Mouse (Mus musculus): ENCODE data around the gene Nutm1.
"Not testable (repeated sequence)": the region's sequence is repeated elsewhere in the genome, so short reads cannot be mapped to it uniquely, and the experiment has no call there.

Nutm1 gene

DNA sequence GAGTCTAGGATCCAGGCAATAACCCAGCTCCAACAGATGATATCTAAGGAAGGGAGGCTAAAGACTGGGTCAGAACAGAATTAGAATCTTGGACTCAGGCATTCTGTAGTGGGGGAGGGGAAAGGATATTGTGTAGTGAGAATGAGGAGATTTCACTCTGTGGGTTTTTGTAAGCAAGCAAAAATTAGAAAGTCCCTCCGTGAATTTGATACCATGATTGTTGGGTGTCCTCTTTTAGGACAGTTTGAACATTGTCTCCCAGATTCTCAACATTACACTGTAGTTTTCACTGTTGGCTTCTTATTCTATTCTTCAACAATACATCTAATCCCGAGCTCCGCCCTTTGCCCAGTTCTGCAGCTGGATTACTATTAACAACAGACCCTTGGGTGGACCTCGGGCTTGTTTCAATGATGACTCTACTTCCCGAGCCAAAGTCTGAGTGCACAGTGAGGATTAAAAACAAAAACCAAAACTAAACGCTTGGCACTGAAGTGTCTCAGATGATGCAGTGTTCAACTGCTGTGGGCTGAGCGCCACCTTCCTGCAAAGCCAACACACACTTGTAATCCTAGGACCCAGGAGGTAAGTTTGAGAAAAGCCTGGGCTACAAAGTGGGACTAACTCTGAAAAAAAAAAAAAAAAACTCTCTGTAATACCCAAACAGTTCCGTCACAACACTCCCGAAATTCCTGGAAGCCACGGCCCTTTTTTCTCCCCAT, at the start of gene Nutm1:
Gene Nutm1, minus strand, starts transcription at position 51 of the 722 bp plus-strand sequence.
- in situ Hi-C loops (cut with MboI, MseI) = loop anchor here (25.0 kb wide), 2 partner anchors 228 to 1578 kb away; partner anchors contain the start of genes Arhgap11a, Aven, Chrm5 and Scg5

DNA sequence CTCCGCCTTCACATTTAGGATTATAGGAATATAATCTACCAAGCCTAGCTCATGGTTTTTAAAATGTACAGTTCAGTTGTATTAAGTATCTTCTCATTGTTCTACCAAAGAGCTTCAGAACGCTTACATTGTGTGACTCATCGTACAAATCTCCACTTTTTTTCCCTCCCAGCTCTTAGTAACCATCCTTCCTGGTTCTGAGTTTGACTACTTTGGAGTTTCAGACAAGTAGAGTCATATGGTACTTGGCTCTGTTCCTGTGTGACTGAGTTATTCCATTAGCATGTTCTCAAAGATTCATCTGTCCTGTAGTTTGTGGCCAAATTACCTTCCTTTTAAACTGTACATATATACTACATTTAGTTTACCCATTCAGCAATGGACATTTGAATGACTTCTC, 49.6 kb upstream of the Nutm1 start:
- in situ Hi-C loops (cut with MboI, MseI) = no loop called here

DNA sequence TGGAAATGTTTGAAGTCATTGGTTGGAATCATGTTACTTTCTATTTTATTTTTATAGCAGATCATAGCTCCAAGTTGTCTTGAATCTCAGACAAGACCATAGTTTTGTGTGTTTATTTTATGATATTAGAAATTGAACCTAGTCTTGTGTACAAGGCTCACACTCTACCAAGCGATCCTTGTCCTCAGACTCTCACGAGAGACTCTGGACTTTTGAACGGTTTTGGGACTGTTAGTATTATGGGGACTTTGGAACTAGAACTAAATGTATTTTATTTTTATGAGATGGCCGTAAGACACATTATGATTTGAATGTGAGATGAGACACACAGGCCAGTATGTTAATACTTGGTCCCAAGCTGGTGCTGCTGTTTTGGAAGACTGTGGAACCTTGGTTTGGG, 39.1 kb upstream of the Nutm1 start:
- in situ Hi-C loops (cut with MboI, MseI) = no loop called here

DNA sequence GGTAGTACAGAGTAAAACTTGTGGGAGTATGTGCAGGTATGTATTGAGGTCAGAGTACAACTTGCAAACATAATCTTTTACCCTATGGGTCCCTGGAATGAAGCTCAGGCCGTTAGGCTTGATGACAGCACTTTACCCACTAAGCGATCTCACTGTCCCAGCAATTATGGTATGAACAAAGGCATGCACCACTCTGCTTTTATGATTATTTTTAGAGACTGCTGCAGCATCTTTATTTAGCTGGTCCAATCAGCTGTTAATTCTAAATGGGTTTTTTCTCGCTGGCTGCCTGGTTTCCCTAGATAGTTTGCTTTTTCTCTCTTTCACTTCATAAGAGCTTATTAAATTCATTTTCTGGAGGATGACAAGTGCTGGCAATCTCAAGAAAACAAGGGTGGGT, 37.1 kb upstream of the Nutm1 start:
- in situ Hi-C loops (cut with MboI, MseI) = no loop called here

DNA sequence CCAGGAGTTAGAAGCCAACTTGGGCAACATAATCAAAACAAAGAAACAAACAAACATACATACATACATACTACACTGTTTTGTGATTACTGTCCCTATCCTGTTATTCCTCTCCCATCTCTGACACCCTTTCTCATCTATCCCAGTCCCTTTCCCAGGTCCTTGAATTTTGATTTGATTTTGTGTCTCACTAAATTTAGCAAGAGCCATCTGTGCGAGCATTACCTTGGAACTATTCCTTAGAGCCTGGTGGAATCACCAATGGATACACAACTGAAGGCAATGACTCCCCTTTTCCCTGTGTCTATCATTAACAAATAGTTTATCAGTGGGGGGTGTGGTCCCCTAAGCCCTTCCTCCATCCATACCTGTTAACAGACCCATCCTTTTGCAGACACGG, 33.7 kb upstream of the Nutm1 start:
- in situ Hi-C loops (cut with MboI, MseI) = no loop called here

DNA sequence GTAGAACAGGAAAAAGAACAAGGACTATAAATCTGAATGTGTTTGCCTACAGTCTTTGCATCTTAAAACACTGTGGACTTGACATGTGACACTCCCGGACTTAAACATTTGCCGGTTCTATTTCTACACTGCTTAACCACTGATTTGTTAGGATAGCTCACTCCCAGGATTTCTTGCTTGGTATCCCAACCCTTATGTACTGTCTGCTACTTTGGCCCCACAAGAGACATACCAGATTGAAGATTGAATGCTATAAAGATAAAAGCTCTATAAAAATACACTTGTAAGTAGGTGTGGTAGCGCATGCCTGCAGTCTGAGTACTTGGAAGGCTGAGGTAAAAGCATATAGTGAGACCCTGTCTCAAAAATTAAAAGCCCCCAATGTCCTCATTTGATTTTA, 30.4 kb upstream of the Nutm1 start:
- in situ Hi-C loops (cut with MboI, MseI) = no loop called here

DNA sequence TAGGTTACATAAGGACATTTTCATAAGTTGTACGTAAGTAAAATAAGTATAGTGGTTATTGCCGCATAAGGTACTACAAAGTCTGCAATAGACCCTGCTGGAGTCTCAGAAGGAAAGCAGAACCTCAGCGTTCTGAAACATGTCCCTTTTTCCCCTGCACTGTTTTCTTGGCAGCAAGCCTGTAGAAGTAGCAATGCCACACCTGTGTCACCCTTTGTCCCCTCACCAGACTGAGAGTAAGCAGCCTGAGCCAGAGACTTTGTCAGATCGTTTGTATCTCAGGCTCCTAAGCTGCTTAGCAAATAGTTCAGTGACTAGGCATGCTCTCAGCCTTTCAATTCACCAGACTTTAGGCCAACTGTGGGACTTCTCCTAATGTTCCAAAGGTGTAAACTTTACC, 28.0 kb upstream of the Nutm1 start:
- in situ Hi-C loops (cut with MboI, MseI) = no loop called here

DNA sequence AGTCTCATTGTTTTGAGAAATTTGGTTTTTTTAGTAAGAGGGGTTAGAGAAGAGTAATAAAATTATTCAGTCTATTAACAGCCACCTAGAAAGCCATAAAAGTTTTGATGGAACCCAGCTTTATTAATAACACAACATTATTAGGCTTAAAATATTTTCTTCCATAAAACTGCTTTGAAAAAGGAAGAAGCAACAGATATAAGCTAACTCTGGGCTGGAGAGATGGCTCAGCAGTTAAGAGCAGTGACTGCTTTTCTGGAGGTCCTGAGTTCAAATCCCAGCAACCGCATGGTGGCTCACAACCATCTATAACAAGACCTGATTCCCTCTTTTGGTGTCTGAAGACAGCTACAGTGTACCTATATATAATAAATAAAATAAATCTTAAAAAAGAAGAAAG, 27.0 kb upstream of the Nutm1 start:
- in situ Hi-C loops (cut with MboI, MseI) = not testable (repeated sequence)

DNA sequence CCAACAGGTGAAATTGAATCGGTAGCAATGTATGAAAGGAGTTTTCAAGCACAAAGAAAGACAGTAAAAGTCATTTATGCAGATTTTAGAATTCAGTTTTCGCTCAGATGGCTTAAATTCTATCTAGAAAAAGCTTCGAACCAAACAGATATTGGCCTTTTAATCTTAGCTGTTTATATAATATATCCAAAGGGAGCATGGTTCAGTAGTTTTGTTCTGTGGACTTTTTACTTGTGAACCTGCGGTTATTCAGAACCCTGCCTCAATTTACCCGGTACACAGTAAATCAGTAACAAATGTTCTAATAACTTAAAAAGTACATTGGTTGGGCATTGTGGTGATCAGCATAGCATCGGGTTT, 25.9 kb upstream of the Nutm1 start:
- in situ Hi-C loops (cut with MboI, MseI) = no loop called here

DNA sequence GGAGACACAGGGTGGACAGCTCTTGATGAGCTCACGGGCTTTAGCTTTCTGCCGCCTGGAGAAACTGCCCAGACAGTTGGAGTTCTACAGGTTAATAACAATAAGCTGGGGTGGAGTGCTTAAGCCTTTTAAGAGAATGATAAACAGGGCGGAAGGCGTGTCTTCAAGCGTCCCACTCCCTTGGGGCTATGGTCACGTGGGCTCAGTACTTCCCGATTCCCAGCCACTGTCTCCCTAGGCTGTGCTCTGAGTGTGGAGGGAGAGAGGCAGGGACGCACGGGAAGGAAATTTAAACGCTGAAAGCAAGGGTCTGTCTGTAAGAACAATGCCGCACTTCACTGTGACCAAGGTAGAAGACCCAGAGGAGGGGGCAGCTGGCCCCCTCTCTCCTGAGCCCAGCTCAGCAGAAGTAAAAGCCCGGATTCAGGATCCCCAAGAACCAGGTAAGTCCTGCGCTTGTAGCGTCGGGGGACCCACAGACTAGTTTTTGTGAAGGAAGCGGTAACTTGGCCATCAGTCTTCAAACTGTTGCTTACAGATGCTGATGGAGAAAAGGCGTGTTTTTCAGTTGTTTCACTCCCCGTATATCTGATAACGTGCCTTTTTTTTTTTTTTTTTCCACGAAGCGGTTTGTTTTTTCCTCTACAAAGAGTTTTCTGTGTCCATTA, 25.4 kb upstream of the Nutm1 start:
- in situ Hi-C loops (cut with MboI, MseI) = no loop called here

DNA sequence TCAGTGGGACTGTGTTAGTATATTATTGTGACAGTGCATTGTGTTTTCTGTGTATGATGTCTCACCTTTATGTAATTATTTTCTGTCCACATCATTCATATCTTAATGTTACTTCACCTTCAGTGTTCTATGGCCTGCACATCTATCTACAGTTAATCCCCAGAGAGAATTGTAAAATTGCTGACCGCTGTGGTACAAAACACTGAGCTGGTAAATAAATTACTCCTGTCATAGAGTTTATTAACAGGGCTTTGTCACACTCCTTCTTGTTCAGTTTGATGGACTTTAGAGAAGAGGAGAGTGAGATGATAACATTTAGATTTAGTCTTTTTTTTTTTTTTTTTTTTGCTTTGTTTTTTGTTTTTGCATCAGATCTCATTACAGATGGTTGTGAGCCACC, 23.8 kb upstream of the Nutm1 start:
- in situ Hi-C loops (cut with MboI, MseI) = no loop called here

DNA sequence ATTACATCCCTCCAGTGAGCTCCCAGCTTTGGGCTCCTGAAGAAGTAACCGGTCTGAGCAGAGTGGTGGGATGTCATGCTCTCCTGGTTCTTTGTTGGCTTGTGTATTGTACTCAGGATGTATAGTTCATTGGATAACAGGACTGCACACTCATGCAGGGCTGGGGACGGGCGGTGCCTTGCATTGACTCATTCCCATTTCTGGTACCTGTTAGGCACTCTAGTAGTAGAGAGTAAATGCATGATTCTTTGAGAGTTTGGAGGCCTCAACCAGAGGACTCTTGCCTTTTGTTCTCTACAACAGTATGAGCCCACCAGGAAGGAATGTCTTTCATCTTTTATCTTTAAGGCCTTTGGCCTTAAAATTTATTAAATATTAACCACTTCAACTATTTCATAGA, 17.8 kb upstream of the Nutm1 start:
- in situ Hi-C loops (cut with MboI, MseI) = no loop called here

DNA sequence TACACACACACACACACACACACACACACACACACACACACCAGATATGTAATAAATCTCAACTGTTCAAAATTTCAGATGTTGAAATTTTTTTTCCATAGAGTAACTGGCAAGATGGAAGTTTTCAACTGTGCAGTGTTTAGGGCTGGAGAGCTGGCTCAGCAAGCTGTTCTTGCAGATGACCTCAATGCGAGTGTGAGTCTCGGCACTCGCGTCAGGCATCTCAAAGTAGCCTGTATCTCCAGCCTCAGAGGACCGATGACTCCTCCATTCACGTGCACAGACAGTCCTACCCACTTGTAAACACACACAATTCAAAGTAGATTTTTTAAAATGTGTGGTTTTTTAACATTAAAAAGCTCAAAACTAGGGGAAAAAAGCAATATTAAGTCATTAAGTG, 14.4 kb upstream of the Nutm1 start:
- in situ Hi-C loops (cut with MboI, MseI) = loop anchor here (25.0 kb wide), 2 partner anchors 214 to 1564 kb away; partner anchors contain the start of genes Arhgap11a, Aven, Chrm5 and Scg5

DNA sequence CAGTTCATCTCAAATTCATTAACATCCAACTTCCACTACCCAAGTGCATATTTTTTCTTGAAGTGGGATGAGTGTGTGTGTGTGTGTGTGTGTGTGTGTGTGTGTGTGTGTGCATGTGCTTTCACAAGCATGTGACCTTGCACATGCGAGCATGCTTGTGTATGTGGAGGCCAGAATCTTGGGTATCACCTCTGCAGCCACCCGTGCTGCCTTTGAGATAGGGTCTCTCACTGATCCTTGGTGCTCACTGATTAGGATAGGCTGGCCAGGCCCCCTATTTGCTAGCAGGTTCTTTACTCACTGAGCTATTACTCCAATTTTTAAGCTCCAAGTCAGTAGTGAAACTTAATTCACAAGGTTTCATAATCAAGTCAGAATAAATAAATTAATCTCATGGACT, 13.8 kb upstream of the Nutm1 start:
- in situ Hi-C loops (cut with MboI, MseI) = loop anchor here (25.0 kb wide), 2 partner anchors 214 to 1564 kb away; partner anchors contain the start of genes Arhgap11a, Aven, Chrm5 and Scg5

DNA sequence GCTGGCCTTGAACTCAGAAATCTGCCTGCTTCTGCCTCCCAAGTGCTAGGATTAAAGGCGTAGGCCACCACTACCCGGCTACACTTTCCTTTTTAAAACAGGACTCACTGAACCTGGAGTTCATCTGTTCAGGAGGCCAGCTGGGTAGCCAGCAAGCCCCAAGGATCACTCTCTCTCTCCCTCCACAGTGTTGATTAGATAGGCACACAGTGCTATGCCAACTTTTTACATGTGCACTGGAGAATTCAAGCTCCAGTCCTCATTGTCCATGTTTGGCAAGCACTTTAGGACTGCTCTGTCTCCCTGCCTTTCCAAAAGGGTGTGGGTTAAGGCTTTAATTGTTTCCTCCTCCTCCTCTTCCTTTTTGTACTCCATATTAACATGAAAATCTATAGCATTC, 10.9 kb upstream of the Nutm1 start:
- in situ Hi-C loops (cut with MboI, MseI) = loop anchor here (25.0 kb wide), 2 partner anchors 217 to 1567 kb away; partner anchors contain the start of genes Arhgap11a, Aven, Chrm5 and Scg5

DNA sequence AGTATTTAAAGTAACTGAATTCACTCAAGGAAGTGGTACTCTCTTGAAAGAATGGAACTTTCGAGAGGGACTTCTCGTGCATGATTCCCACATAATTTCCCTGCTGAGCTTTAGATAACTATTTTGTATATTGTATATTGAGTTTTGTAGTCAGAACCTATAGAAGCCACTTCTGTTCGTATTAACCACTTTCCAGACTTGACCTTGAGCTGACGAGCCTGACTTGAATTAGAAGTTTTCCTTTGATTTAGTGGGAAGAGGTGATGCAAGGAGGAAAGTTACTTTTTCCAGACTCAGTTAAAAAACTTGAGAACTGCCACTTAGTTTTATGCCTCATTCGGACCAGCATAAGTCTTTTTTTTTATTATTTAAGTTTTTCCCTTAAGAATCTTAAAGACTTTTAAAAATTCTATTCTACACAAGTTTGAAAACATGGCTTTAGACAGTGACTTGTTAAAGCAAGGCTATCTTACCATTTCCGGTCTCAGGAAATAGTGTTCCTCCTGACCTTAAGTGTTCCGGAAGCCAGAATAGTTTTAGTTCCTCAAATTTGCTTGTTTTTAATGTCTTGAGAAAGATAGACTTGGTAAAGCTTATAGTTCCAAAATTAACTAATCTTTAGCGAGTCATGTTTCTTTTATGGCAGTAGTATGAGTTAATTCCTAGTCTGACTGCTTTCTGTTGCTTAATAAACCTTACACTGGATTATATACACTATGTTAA, 8.6 kb upstream of the Nutm1 start:
- in situ Hi-C loops (cut with MboI, MseI) = loop anchor here (5.0 to 25.0 kb wide), 3 partner anchors 105 to 1570 kb away; partner anchors contain the start of genes Arhgap11a, Aven, Chrm5 and Scg5

DNA sequence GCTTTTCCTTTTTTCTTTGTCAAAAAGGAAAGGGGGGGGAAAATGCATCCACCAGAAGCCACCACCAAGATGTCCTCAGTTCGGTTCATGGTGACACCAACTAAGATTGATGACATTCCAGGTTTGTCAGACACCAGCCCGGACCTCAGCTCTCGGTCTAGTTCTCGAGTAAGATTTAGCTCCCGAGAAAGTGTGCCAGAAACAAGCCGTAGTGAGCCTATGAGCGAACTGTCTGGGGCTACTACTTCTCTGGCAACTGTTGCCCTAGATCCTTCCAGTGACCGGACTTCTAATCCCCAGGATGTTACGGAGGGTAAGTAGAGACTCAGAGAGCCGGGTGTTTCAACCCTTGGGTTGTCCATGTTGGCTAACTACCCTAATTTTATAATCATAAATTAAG, 7.7 kb upstream of the Nutm1 start:
- in situ Hi-C loops (cut with MboI, MseI) = loop anchor here (5.0 to 25.0 kb wide), 3 partner anchors 106 to 1571 kb away; partner anchors contain the start of genes Arhgap11a, Aven, Chrm5 and Scg5

DNA sequence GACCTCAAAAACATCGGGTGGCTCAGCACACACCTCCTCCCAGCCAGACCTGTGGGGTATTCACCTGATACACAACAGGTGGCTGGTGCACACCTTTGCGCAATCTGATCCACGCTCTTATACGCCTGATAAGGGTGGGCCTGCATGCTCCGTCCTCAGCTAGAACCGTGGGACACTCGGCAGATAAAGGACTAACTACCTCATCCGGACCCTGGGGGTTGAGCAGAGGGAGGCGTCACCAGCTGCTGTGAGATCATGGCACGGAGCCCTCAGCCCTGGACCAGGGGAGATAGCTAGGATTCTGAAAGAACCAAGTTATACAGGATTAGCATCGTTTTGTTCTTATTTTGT, 7.1 kb upstream of the Nutm1 start, which contains the start of gene Gm21985:
Gene Gm21985, plus strand, starts transcription at position 73 of the 351 bp plus-strand sequence.
- in situ Hi-C loops (cut with MboI, MseI) = loop anchor here (5.0 to 25.0 kb wide), 3 partner anchors 106 to 1571 kb away; partner anchors contain the start of genes Arhgap11a, Aven, Chrm5 and Scg5

DNA sequence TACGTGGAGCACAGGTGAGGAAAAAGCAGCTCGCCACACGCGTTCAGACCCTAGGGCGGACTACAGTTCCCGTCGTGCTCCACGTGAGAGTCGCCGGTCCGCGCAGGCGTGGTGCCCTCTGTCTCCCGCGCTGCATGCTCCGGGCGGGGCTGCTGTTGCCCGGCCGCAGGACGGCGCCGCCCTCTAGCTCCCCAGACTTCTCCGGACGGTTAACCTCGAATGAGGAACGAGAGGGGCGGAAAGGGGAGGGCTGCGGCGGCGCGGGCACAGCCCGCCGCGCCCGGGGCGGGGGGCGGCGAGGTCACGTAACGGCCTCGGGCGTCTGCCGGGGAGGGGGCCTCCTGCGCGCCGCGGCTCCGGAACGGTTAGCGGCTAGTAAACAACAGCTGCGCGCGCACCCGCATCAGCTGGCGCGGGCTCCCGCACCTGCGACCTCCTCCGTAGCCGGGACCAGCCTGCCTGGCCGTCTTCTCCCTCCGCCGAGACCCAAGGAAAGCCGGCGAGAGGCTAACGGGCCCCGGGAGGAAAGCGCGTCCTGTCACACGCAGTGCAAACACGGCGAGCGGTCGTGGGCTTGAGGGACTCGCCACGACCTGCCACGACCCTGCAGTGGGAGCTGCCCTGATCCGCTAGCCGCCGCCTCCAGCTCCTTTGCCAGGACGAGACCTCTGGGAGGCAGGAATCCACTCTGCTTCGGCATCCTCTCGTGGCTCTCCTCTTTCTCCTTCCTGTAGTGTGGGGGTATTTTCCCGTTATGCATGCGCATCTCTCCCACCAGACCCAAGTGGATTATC, 6.6 kb upstream of the Nutm1 start, which contains the start of gene Slc12a6:
Gene Slc12a6, plus strand, starts transcription at position 378 of the 794 bp plus-strand sequence.
- in situ Hi-C loops (cut with MboI, MseI) = loop anchor here (5.0 to 25.0 kb wide), 3 partner anchors 107 to 1572 kb away; partner anchors contain the start of genes Arhgap11a, Aven, Chrm5 and Scg5

DNA sequence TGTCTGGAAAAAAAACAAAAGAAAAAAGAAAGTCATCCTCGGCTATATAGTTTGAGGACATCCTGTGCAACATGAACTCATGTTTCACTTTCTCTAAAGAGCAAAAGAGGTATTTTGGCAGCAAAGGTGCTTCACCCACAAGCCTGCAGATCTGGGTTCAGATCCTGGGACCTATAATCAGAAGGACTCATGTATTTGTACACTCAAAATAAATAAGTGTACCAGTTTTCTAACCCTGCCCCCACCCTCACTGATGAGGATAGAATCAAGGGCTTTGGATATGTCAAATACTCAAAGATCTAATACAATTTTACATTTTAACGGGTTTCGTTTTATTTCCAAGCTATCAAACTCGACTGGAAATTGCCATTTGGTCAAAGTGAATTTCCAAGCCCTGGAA, 5.3 kb upstream of the Nutm1 start:
- in situ Hi-C loops (cut with MboI, MseI) = loop anchor here (25.0 kb wide), 2 partner anchors 223 to 1573 kb away; partner anchors contain the start of genes Arhgap11a, Aven, Chrm5 and Scg5

All from T-helper 2 cell (primary cell).